Mouse (Mus musculus) liver, embryonic 13.5 days (tissue): ENCODE measurements around the gene Ly6g6f. TPM values are rescaled to one million over a fixed set of nuclear protein-coding genes. Genes with fewer than 3 reads are reported as not detected.

Source experiments
- ATAC-seq: fragments of 200-750 bp; cut with Nextera tagmentation; 2 replicates; pipeline ENCODE4 v1.8.0; 2017; ENCODE audit warnings: low read depth, mild to moderate bottlenecking, moderate number of reproducible peaks, moderate library complexity
- DNase-seq: peaks from one replicate; pipeline ENCODE4 v3.0.0; 2022
- H3K27ac ChIP-seq: fragments of 300-500 bp; sonication (generic); 2 replicates; pipeline ENCODE4 v1.5.1; 2015; ENCODE audit warnings: moderate library complexity, mild to moderate bottlenecking, inconsistent platforms
- H3K27me3 ChIP-seq: fragments of 300-500 bp; sonication (generic); 2 replicates; pipeline ENCODE4 v1.6.1; 2015; ENCODE audit warnings: mild to moderate bottlenecking, inconsistent platforms
- H3K36me3 ChIP-seq: fragments of 300-500 bp; sonication (generic); 2 replicates; pipeline ENCODE4 v1.6.1; 2015; ENCODE audit warnings: mild to moderate bottlenecking, inconsistent platforms
- H3K4me1 ChIP-seq: fragments of 300-500 bp; sonication (generic); replicated peaks from 2 replicates; pipeline ENCODE4 v1.6.1; 2015; ENCODE audit warnings: inconsistent platforms
- H3K4me2 ChIP-seq: fragments of 300-500 bp; sonication (generic); 2 replicates; pipeline ENCODE4 v1.6.1; 2015; ENCODE audit warnings: inconsistent platforms, mild to moderate bottlenecking, moderate library complexity
- H3K4me3 ChIP-seq: fragments of 300-500 bp; sonication (generic); replicated peaks from 2 replicates; pipeline ENCODE4 v1.5.1; 2015; ENCODE audit warnings: mild to moderate bottlenecking, inconsistent platforms
- H3K9ac ChIP-seq: fragments of 300-500 bp; sonication (generic); 2 replicates; pipeline ENCODE4 v1.6.1; 2015; ENCODE audit warnings: mild to moderate bottlenecking, inconsistent platforms
- H3K9me3 ChIP-seq: fragments of 300-500 bp; sonication (generic); replicated peaks from 2 replicates; pipeline ENCODE4 v1.6.1; 2016; ENCODE audit warnings: inconsistent platforms
- WGBS: fragments of 180-500 bp; shearing (Covaris S2); methylation state at CpG from one replicate; pipeline ENCODE4 v1.1.7; 2015; ENCODE audit not compliant: insufficient replicate concordance; 5-methylcytosine and 5-hydroxymethylcytosine counted together
- polyA plus RNA-seq: library from polyadenylated mRNA; unstranded; fragments of >200 nt; fragmentation: Nextera tagmentation; extraction: Ambion mirVana; gene quantifications from 2 replicates; pipeline ENCODE4 v1.2.1, GENCODE M21; 2015

Gene Ly6g6f
- polyA plus RNA-seq, 1 experiment from 2014 or later, result 7.2 TPM

DNA sequence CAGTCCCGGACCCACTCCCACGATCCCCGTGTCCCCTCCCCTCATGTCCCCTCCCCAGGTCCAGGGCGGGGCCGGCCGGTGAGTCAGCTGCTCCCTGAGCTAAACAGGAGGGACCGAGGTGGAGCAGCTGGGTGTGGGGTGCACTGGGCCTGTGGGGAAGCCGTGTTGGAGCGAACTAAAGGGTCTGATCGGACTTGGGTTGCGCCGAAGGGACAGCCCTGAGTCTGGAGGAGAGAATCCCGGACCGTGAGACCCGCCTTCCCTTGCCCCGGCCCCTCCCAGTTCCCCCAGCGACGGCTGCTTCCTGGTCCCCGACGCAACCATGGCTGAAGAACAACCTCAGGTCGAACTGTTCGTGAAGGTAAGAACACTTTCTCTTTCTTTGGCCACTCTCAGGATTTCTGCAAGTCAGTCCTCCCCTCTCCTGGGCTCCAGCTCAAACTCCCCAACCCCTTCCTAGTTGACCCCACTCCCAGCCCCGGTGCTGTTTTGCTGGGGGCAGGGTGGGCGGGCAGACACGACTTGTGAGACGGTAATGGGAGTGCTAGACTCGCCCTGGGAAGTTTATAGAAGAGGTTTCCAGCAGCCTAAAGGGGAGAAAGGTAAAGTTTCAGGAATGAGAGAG, 35.2 kb downstream of the Ly6g6f start:
- Histone ChIP-seq H3K9me3 (no peaks in the 10 kb centered on the region), H3K27ac (peak overlapping the region; percentile 97), H3K27me3 (no peaks in the 10 kb centered on the region), H3K9ac (peak overlapping the region; percentile 92), H3K4me2 (peak overlapping the region; percentile 100), H3K4me3 (peak overlapping the region; percentile 78), H3K36me3 (peaks cover 31% of the 10 kb centered on the region), H3K4me1 (peaks cover 75% of the 10 kb centered on the region)
- ATAC-seq (peak; percentile 51), DNase-seq (peak; percentile 63)
- under 1% methylated on average over 27 of the region's 27 CpGs for WGBS

DNA sequence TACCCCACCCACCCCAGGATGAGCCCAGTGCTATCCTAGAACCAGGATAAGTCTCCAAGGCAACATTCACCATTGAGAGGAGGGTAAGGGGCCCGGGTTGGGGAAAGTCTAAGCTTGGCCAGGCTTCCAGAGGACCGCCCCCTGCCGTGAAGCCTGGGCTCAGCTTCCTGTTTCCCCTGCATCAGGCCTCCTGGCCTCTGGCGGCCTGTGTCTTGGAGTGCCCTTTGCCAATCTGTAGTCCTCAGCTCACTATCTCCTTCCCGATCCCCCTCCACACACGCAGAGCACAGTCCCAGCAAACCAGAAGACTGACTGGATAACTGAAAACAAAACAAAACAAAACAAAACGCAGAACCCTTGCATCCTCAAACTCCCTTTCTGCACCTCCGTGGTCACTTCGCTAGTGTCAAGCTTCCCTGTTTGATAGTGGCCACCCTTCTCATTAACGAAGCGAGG, 35.8 kb downstream of the Ly6g6f start, which contains the start of gene Clic1:
TSS of gene Clic1 (plus strand) at position 406 of the 456 bp plus-strand sequence.
- Histone ChIP-seq H3K36me3 (peaks cover 26% of the 10 kb centered on the region), H3K27me3 (no peaks in the 10 kb centered on the region), H3K9me3 (no peaks in the 10 kb centered on the region), H3K27ac (peak within 1 kb of the TSS; percentile 97), H3K4me3 (peak within 1 kb of the TSS; percentile 78), H3K4me2 (peak within 1 kb of the TSS; percentile 100), H3K4me1 (peaks cover 78% of the 10 kb centered on the region), H3K9ac (peak within 1 kb of the TSS; percentile 92)
- 2% methylated on average over 11 of the region's 11 CpGs for WGBS
- DNase-seq (peak; percentile 60), ATAC-seq (peak; percentile 9)

- H3K9me3 ChIP-seq, result no peaks in the 10 kb centered on the region
- H3K4me1 ChIP-seq, result peaks cover 82% of the 10 kb centered on the region
- peaks cover 20% of the 10 kb centered on the region for H3K36me3 ChIP-seq
- WGBS, result 32% methylated on average over 5 of the region's 5 CpGs
- 0 out of 2 replicates have a peak overlapping the region, but pooled peaks have one; percentile 78 for H3K4me3 ChIP-seq
- no peaks in the 10 kb centered on the region for H3K27me3 ChIP-seq
- DNase-seq, result no peak
- peak overlapping the region; percentile 100 for H3K4me2 ChIP-seq
- ATAC-seq, result no peak
- peak overlapping the region; percentile 97 for H3K27ac ChIP-seq
- H3K9ac ChIP-seq, result peak overlapping the region; percentile 92
Observed at GRCm38 (mm10) chr17:35048932-35049440, 36.4 kb downstream of the Ly6g6f start.

- Histone ChIP-seq H3K9me3 (no peaks in the 10 kb centered on the region), H3K4me2 (peak overlapping the region; percentile 100), H3K27me3 (no peaks in the 10 kb centered on the region), H3K4me3 (peak overlapping the region; percentile 75), H3K4me1 (peaks cover 86% of the 10 kb centered on the region), H3K27ac (peak overlapping the region; percentile 97), H3K36me3 (peaks cover 13% of the 10 kb centered on the region), H3K9ac (peak overlapping the region; percentile 92)
- ATAC-seq (no peak), DNase-seq (no peak)
- WGBS, result 2% methylated on average over 11 of the region's 11 CpGs
Observed at GRCm38 (mm10) chr17:35048149-35048931, 37.1 kb downstream of the Ly6g6f start.

GRCm38 (mm10) chr17:35047688-35048087, 37.7 kb downstream of the Ly6g6f start:
- Histone ChIP-seq H3K4me3 (peak overlapping the region; percentile 75), H3K4me2 (peak overlapping the region; percentile 100), H3K27me3 (no peaks in the 10 kb centered on the region), H3K9me3 (no peaks in the 10 kb centered on the region), H3K9ac (peak overlapping the region; percentile 92), H3K27ac (peak overlapping the region; percentile 97), H3K4me1 (peaks cover 88% of the 10 kb centered on the region), H3K36me3 (peaks cover 7% of the 10 kb centered on the region)
- 12% methylated on average over 1 of the region's 1 CpGs for WGBS
- no peak for ATAC-seq
- DNase-seq, result no peak

DNA sequence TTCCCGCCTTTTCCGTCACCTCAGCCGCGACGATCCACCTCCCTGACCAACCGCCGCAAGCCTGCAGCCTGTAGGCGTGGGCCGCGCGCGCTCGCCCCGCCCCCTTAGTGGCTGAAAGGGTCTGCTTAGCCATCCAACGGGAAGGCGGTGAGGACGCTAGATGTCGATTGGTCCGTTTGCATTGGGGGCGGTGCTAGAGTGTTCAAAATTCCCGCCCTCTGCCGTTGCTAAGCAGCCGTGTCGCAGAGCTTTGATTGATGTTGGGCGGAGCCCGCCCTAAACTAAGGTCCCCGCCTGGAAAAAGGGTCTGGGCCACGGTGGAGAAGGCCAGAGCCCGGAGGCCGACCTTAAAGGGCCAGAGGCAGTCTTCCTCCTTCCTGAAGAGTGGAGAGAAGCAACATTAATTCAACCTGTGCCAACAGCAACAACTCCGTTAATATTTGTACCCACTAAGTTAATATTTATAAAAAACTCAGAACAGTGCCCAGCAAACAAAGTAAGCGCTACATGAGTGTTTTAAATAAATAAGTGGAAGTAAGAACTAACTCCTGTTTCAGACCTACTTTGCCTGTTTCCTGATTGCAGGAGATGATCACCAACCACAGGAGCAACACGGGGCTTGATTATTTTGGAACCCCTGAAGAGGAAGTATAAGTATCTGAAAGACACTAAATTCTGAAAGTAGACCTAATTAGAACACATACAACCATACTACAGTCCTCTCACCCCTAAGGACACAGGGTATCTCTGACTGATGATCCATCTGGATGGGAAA, 38.5 kb downstream of the Ly6g6f start, which contains the start of gene Msh5:
TSS of gene Msh5 (minus strand) at position 65 of the 775 bp plus-strand sequence.
- Histone ChIP-seq H3K27ac (peak within 1 kb of the TSS; percentile 97), H3K4me2 (peak within 1 kb of the TSS; percentile 100), H3K9me3 (no peaks in the 10 kb centered on the region), H3K27me3 (no peaks in the 10 kb centered on the region), H3K36me3 (no peaks in the 10 kb centered on the region), H3K9ac (peak within 1 kb of the TSS; percentile 95), H3K4me1 (peaks cover 82% of the 10 kb centered on the region), H3K4me3 (peak within 1 kb of the TSS; percentile 75)
- peak; percentile 97 for DNase-seq
- peak; percentile 85 for ATAC-seq
- 1% methylated on average over 33 of the region's 33 CpGs for WGBS

GRCm38 (mm10) chr17:35045807-35046680, 39.4 kb downstream of the Ly6g6f start:
- ATAC-seq (no peak), DNase-seq (no peak)
- Histone ChIP-seq H3K27me3 (no peaks in the 10 kb centered on the region), H3K9me3 (no peaks in the 10 kb centered on the region), H3K4me1 (peaks cover 82% of the 10 kb centered on the region), H3K36me3 (no peaks in the 10 kb centered on the region), H3K4me3 (peak overlapping the region; percentile 75), H3K9ac (peak overlapping the region; percentile 95), H3K27ac (peak overlapping the region; percentile 97), H3K4me2 (peak overlapping the region; percentile 100)
- WGBS, result 3% methylated on average over 48 of the region's 48 CpGs

- peak overlapping the region; percentile 100 for H3K4me2 ChIP-seq
- DNase-seq (peak; percentile 63), ATAC-seq (peak; percentile 55)
- peak overlapping the region; percentile 95 for H3K9ac ChIP-seq
- WGBS, result 19% methylated on average over 7 of the region's 7 CpGs
- peaks cover 83% of the 10 kb centered on the region for H3K4me1 ChIP-seq
- H3K9me3 ChIP-seq, result no peaks in the 10 kb centered on the region
- no peaks in the 10 kb centered on the region for H3K27me3 ChIP-seq
- peak overlapping the region; percentile 75 for H3K4me3 ChIP-seq
- no peaks in the 10 kb centered on the region for H3K36me3 ChIP-seq
- H3K27ac ChIP-seq, result peak overlapping the region; percentile 97
Observed at GRCm38 (mm10) chr17:35044904-35045806, 40.3 kb downstream of the Ly6g6f start.

GRCm38 (mm10) chr17:35043794-35044193, 41.6 kb downstream of the Ly6g6f start:
- Histone ChIP-seq H3K4me3 (no peak overlapping the region), H3K4me1 (peaks cover 80% of the 10 kb centered on the region), H3K36me3 (no peaks in the 10 kb centered on the region), H3K9me3 (no peaks in the 10 kb centered on the region), H3K4me2 (no peak overlapping the region), H3K27ac (peak overlapping the region; percentile 97), H3K27me3 (no peaks in the 10 kb centered on the region), H3K9ac (peak overlapping the region; percentile 0; the same call in 1 of the 2 replicates)
- no peak for ATAC-seq
- WGBS, result 68% methylated on average over 4 of the region's 4 CpGs
- DNase-seq, result no peak
